Mouse (Mus musculus): ENCODE data around the gene Gemin7. TPM values are rescaled to one million over a fixed set of nuclear protein-coding genes. Genes with fewer than 3 reads are reported as not detected.

Gemin7 gene
- polyA plus RNA-seq, 1 experiment from 2014 or later, result 161 TPM

DNA sequence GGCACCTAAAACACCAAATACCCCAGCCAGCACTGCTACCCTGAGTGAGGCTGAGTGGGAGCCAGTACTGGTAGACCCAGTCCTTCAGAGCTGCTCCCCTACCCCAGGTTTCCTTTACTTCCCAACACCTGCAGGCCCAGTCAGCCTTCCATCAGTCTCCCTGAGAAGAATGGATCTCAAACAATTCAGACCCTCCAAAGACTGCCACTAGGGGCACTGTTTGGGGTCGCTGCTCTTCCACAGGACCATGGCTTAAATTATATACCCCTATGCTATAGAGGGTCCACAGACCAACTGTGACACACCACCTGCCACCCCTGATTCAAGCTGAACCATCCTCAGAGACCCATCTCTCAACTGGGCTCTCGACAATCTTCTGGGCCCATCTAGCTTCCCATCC is 18.4 kb downstream of the Gemin7 start:
- H3K9me3 ChIP-seq (ENCODE audit: control insufficient read depth, low read length), result no peaks in the 10 kb centered on the region
- WGBS, result 36% methylated on average over 2 of the region's 2 CpGs
- H3K27me3 ChIP-seq (ENCODE audit: control insufficient read depth, insufficient read depth, low read length), result no peaks in the 10 kb centered on the region
- ATAC-seq (ENCODE audit: insufficient read depth, low FRiP score, low TSS enrichment), result no peak
- no peak overlapping the region for H3K27ac ChIP-seq (ENCODE audit: low read depth, low read length)
- no peak overlapping the region; the same call in 1 of the 2 replicates for H3K4me2 ChIP-seq (ENCODE audit: low read depth)
- H3K4me3 ChIP-seq (ENCODE audit: low read depth, low read length), result no peak overlapping the region
- H3K9ac ChIP-seq (ENCODE audit: low read length), result no peak overlapping the region
- H3K36me3 ChIP-seq (ENCODE audit: control insufficient read depth, insufficient read depth, low read length), result no peaks in the 10 kb centered on the region; the same call in 1 of the 2 replicates
- DNase-seq (ENCODE audit: low spot score), result peak; percentile 49
- H3K4me1 ChIP-seq (ENCODE audit: control insufficient read depth, insufficient read depth, low read length), result peaks cover 25% of the 10 kb centered on the region

DNA sequence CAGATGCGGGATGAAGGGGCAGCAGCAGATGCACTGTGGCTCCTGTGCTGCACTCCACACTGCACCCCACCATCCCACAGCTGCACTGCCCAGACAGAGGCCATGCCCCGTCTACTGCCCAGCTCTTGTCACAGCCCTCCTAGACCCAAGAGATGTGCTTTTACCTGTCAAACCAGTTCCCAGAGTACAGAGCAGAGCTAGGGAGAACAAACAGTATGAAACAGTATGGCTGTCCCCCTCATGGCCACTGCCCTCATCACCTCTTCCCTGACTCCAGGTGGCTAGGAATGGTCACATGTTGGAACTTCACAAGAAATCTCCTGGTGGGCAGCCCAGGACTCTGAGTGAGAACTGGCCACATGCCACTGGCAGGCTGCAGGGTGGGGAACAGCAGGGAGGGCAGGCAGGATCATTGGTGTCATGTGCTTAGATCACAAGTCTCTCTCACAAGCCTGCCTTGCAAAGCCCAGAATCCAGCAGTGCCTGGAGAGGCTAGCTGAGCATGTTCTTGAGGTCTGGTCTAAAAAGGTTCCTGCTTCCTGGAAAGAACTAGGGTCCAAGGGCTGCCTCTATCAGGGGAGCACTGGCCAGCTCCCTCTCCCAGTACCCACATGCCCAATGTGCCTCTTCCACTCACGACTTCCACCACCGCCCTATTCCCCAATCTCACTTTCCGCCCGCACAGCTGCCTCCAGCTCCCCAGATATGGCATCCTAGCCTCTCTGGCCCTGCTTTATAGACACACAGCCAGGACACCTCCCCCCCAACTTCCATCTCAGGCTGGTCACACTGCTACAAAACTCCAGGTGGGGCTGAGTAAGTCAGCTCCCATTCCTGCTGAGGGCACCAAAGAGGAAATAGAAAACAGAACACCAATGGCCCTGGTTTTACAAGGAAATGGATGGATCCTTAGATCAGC is 19.2 kb downstream of the Gemin7 start:
- Histone ChIP-seq H3K4me2 (ENCODE audit: low read depth) (no peak overlapping the region), H3K27me3 (ENCODE audit: control insufficient read depth, insufficient read depth, low read length) (no peaks in the 10 kb centered on the region), H3K36me3 (ENCODE audit: control insufficient read depth, insufficient read depth, low read length) (no peaks in the 10 kb centered on the region; the same call in 1 of the 2 replicates), H3K4me1 (ENCODE audit: control insufficient read depth, insufficient read depth, low read length) (peaks cover 25% of the 10 kb centered on the region), H3K4me3 (ENCODE audit: low read depth, low read length) (no peak overlapping the region), H3K9me3 (ENCODE audit: control insufficient read depth, low read length) (no peaks in the 10 kb centered on the region), H3K27ac (ENCODE audit: low read depth, low read length) (no peak overlapping the region), H3K9ac (ENCODE audit: low read length) (no peak overlapping the region)
- no peak for DNase-seq (ENCODE audit: low spot score)
- ATAC-seq (ENCODE audit: insufficient read depth, low FRiP score, low TSS enrichment), result no peak
- WGBS, result 95% methylated on average over 6 of the region's 6 CpGs

DNA sequence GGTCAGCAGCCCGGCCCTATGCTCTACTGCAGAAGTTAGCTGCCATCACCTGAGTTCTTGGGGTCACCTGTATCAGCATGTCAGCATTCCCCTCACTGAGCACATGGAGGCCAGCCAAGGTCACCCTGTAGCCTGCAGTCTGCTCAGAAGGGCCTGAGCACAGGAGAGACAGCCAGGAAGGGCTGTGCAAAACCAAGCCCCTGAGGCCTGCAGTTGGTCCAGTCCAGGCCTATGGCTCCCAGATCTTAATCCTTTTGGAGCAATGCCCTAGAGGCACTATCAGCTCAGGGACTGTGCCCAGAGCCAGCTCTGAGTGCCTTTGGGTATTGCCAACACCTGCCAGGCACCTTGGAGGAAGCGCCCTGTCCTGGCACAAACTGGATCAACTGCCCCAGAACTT is 20.3 kb downstream of the Gemin7 start:
- H3K27ac ChIP-seq (ENCODE audit: low read depth, low read length), result no peak overlapping the region
- H3K9me3 ChIP-seq (ENCODE audit: control insufficient read depth, low read length), result no peaks in the 10 kb centered on the region
- no peak for ATAC-seq (ENCODE audit: insufficient read depth, low FRiP score, low TSS enrichment)
- WGBS, result 100% methylated on average over 2 of the region's 2 CpGs
- no peaks in the 10 kb centered on the region for H3K27me3 ChIP-seq (ENCODE audit: control insufficient read depth, insufficient read depth, low read length)
- no peak for DNase-seq (ENCODE audit: low spot score)
- H3K4me1 ChIP-seq (ENCODE audit: control insufficient read depth, insufficient read depth, low read length), result peaks cover 27% of the 10 kb centered on the region
- no peaks in the 10 kb centered on the region; the same call in 1 of the 2 replicates for H3K36me3 ChIP-seq (ENCODE audit: control insufficient read depth, insufficient read depth, low read length)
- H3K9ac ChIP-seq (ENCODE audit: low read length), result no peak overlapping the region
- H3K4me2 ChIP-seq (ENCODE audit: low read depth), result no peak overlapping the region
- H3K4me3 ChIP-seq (ENCODE audit: low read depth, low read length), result no peak overlapping the region

DNA sequence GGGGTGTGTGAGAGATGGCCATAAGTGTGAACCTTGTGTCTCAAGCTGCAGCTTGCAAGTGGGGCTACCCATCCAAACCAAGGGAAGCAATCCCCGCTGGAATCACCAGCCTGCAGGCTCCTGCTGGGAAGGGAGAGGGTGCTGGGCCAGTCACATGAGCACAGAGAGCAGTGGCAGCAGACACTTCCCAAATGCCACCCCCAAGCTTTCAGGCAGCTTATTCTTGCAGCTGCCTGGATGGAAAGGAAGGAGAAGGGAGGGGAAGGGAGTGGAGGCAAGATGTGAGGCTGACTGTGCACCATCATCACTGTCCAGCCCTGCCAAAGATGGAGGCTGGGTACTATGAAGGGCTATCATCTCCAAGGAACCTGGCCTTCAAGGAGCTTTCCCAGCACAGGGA is 23.2 kb downstream of the Gemin7 start:
- H3K4me3 ChIP-seq (ENCODE audit: low read depth, low read length), result no peak overlapping the region
- H3K9me3 ChIP-seq (ENCODE audit: control insufficient read depth, low read length), result no peaks in the 10 kb centered on the region
- DNase-seq (ENCODE audit: low spot score), result no peak
- peaks cover 10% of the 10 kb centered on the region for H3K4me1 ChIP-seq (ENCODE audit: control insufficient read depth, insufficient read depth, low read length)
- WGBS, result 73% methylated on average over 1 of the region's 1 CpGs
- no peak overlapping the region for H3K27ac ChIP-seq (ENCODE audit: low read depth, low read length)
- no peak overlapping the region for H3K9ac ChIP-seq (ENCODE audit: low read length)
- no peaks in the 10 kb centered on the region; the same call in 1 of the 2 replicates for H3K36me3 ChIP-seq (ENCODE audit: control insufficient read depth, insufficient read depth, low read length)
- no peak for ATAC-seq (ENCODE audit: insufficient read depth, low FRiP score, low TSS enrichment)
- H3K4me2 ChIP-seq (ENCODE audit: low read depth), result no peak overlapping the region
- no peaks in the 10 kb centered on the region for H3K27me3 ChIP-seq (ENCODE audit: control insufficient read depth, insufficient read depth, low read length)

DNA sequence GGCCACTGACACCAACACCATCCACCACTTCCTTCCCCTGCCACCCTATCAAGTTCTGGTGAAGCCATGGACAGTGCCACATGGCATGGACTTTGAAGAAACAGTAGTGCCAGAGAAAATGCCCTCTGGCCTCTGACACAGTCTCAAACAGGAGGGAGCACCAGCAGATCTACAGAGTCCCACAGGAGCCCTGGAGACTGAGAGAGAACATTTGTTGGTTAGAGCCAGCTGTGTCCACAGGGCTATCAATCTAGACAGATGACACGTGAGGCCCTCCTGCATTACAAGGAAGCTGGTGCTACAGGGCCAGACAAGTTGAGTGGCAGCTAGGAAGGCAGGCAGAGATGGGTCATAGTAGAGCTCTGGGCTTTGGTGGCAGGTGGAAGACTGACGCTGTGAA is 25.0 kb downstream of the Gemin7 start:
- WGBS, result 52% methylated on average over 2 of the region's 2 CpGs
- Histone ChIP-seq H3K36me3 (ENCODE audit: control insufficient read depth, insufficient read depth, low read length) (no peaks in the 10 kb centered on the region; the same call in 1 of the 2 replicates), H3K4me2 (ENCODE audit: low read depth) (no peak overlapping the region), H3K4me1 (ENCODE audit: control insufficient read depth, insufficient read depth, low read length) (peaks cover 4% of the 10 kb centered on the region; the same call in 1 of the 2 replicates), H3K27me3 (ENCODE audit: control insufficient read depth, insufficient read depth, low read length) (no peaks in the 10 kb centered on the region), H3K9me3 (ENCODE audit: control insufficient read depth, low read length) (no peaks in the 10 kb centered on the region), H3K27ac (ENCODE audit: low read depth, low read length) (no peak overlapping the region), H3K9ac (ENCODE audit: low read length) (no peak overlapping the region), H3K4me3 (ENCODE audit: low read depth, low read length) (no peak overlapping the region)
- no peak for ATAC-seq (ENCODE audit: insufficient read depth, low FRiP score, low TSS enrichment)
- DNase-seq (ENCODE audit: low spot score), result no peak

DNA sequence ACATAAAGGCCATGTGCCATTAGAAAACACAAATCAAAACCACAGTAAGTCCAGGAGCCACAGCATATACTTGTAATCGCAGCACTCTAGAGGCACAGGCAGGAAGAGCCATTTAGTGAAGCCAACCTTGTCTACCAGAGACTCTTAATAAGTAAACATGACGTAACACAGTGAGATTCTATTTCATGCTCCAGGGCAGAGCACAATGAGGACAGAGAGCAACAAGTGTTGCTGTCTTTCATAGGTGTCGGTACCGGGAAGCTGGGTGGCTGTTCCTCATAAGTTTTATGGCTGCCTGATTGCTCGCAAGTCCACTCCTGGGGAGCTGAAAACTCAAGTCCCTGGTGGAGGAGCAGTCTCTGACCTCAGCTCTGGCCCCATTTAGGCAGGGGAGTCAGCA is 25.8 kb downstream of the Gemin7 start:
- no peak for ATAC-seq (ENCODE audit: insufficient read depth, low FRiP score, low TSS enrichment)
- Histone ChIP-seq H3K36me3 (ENCODE audit: control insufficient read depth, insufficient read depth, low read length) (no peaks in the 10 kb centered on the region; the same call in 1 of the 2 replicates), H3K27ac (ENCODE audit: low read depth, low read length) (no peak overlapping the region)

DNA sequence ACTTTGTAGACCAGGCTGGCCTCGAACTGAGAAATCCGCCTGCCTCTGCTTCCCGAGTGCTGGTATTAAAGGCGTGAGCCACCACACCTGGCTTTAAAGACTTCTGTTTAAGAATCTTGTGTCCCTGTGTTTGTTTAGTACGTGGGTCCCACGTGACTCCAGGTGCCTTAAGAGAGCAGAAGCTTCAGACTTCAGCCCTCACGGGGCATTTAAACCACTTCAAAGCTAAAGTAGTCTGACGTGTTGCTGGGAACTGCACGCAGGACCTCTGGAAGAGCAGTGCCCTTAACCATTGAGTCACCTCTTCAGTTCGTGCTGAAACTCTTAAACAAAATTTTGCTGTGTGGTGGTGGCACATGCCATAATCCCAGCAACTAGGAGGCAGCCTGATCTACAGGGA is 28.0 kb downstream of the Gemin7 start:
- Histone ChIP-seq H3K36me3 (ENCODE audit: control insufficient read depth, insufficient read depth, low read length) (no peaks in the 10 kb centered on the region; the same call in 1 of the 2 replicates), H3K4me3 (ENCODE audit: low read depth, low read length) (no peak overlapping the region), H3K4me2 (ENCODE audit: low read depth) (no peak overlapping the region), H3K27me3 (ENCODE audit: control insufficient read depth, insufficient read depth, low read length) (no peaks in the 10 kb centered on the region), H3K27ac (ENCODE audit: low read depth, low read length) (no peak overlapping the region), H3K9ac (ENCODE audit: low read length) (no peak overlapping the region), H3K9me3 (ENCODE audit: control insufficient read depth, low read length) (no peaks in the 10 kb centered on the region), H3K4me1 (ENCODE audit: control insufficient read depth, insufficient read depth, low read length) (peaks cover 4% of the 10 kb centered on the region; the same call in 1 of the 2 replicates)
- ATAC-seq (ENCODE audit: insufficient read depth, low FRiP score, low TSS enrichment) (no peak), DNase-seq (ENCODE audit: low spot score) (no peak)
- 90% methylated on average over 10 of the region's 10 CpGs for WGBS

More for the DNA sequence above, 25.8 kb downstream of the Gemin7 start:
- no peak for DNase-seq (ENCODE audit: low spot score)
- peaks cover 4% of the 10 kb centered on the region; the same call in 1 of the 2 replicates for H3K4me1 ChIP-seq (ENCODE audit: control insufficient read depth, insufficient read depth, low read length)
- no peaks in the 10 kb centered on the region for H3K27me3 ChIP-seq (ENCODE audit: control insufficient read depth, insufficient read depth, low read length)
- no peak overlapping the region for H3K4me3 ChIP-seq (ENCODE audit: low read depth, low read length)
- 75% methylated on average over 5 of the region's 5 CpGs for WGBS
- no peak overlapping the region for H3K4me2 ChIP-seq (ENCODE audit: low read depth)
- no peak overlapping the region for H3K9ac ChIP-seq (ENCODE audit: low read length)
- no peaks in the 10 kb centered on the region for H3K9me3 ChIP-seq (ENCODE audit: control insufficient read depth, low read length)

DNA sequence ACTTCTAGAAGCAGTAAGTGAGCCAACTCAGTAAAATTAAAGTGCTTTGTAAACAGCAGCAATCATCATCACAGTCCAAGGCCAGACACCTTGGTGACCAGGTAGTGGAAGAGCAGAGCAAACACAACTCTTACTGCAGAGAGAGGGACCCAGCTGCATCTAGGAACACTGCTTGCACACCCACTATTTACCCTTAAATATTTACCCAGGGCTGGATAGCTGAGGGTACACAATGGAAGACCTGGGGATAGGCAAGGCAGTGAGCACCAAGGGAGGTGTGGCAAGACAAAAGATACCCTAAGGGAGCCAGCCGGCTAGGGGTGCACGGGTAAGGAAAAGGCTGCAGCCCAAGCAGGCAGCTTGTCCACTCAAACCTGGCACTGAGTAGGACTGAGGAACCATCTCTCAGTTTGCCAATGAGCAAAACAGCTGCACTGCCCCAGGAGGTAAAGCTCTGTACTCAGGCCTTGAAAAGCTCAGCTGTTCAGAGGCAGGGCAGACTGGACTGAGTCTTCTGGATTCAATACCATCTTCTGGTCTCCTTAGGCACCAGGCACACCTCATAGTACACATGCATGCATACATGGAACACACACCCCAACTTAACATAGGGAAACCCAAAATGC is 29.9 kb downstream of the Gemin7 start:
- 73% methylated on average over 2 of the region's 2 CpGs for WGBS
- DNase-seq (ENCODE audit: low spot score), result no peak
- H3K9ac ChIP-seq (ENCODE audit: low read length), result no peak overlapping the region
- peaks cover 2% of the 10 kb centered on the region for H3K4me1 ChIP-seq (ENCODE audit: control insufficient read depth, insufficient read depth, low read length)
- no peak for ATAC-seq (ENCODE audit: insufficient read depth, low FRiP score, low TSS enrichment)
- no peaks in the 10 kb centered on the region for H3K9me3 ChIP-seq (ENCODE audit: control insufficient read depth, low read length)
- H3K27ac ChIP-seq (ENCODE audit: low read depth, low read length), result no peak overlapping the region
- H3K4me3 ChIP-seq (ENCODE audit: low read depth, low read length), result no peak overlapping the region
- H3K36me3 ChIP-seq (ENCODE audit: control insufficient read depth, insufficient read depth, low read length), result no peaks in the 10 kb centered on the region; the same call in 1 of the 2 replicates
- no peak overlapping the region for H3K4me2 ChIP-seq (ENCODE audit: low read depth)
- no peaks in the 10 kb centered on the region for H3K27me3 ChIP-seq (ENCODE audit: control insufficient read depth, insufficient read depth, low read length)

Measured in neural tube, embryonic 11.5 days (tissue).